Mouse (Mus musculus) hindbrain, embryonic 14.5 days (tissue): ENCODE measurements around the gene Ptprs. TPM values are rescaled to one million over a fixed set of nuclear protein-coding genes. Genes with fewer than 3 reads are reported as not detected.

Experiments
- ATAC-seq: fragments of 200-750 bp; cut with Nextera tagmentation; 2 replicates; pipeline ENCODE4 v1.8.0; 2017; ENCODE audit warnings: moderate number of reproducible peaks, mild to moderate bottlenecking, moderate TSS enrichment, moderate library complexity; ENCODE audit not compliant: low FRiP score
- DNase-seq: peaks from one replicate; pipeline ENCODE4 v3.0.0-alpha.2; 2015; ENCODE audit warnings: low spot score
- H3K27ac ChIP-seq: fragments of 300-500 bp; sonication (generic); 2 replicates; pipeline ENCODE4 v1.5.1; 2014; ENCODE audit warnings: mild to moderate bottlenecking, moderate library complexity
- H3K27me3 ChIP-seq: fragments of 300-500 bp; sonication (generic); 2 replicates; pipeline ENCODE4 v1.6.1; 2014; ENCODE audit warnings: mild to moderate bottlenecking, low read length, mixed read lengths; ENCODE audit not compliant: control insufficient read depth, insufficient read depth
- H3K36me3 ChIP-seq: fragments of 300-500 bp; sonication (generic); replicated peaks from 2 replicates; pipeline ENCODE4 v1.6.1; 2014; ENCODE audit not compliant: control insufficient read depth, insufficient read depth
- H3K4me1 ChIP-seq: fragments of 300-500 bp; sonication (generic); replicated peaks from 2 replicates; pipeline ENCODE4 v1.6.1; 2014; ENCODE audit warnings: antibody characterized with exemption, low read length, mixed read lengths; ENCODE audit not compliant: control insufficient read depth, insufficient read depth
- H3K4me2 ChIP-seq: fragments of 300-500 bp; sonication (generic); replicated peaks from 2 replicates; pipeline ENCODE4 v1.6.1; 2014; ENCODE audit warnings: mild to moderate bottlenecking, moderate library complexity
- H3K4me3 ChIP-seq: fragments of 300-500 bp; sonication (generic); replicated peaks from 2 replicates; pipeline ENCODE4 v1.5.1; 2014; ENCODE audit warnings: mild to moderate bottlenecking, low read length
- H3K9ac ChIP-seq: fragments of 300-500 bp; sonication (generic); 2 replicates; pipeline ENCODE4 v1.6.1; 2014
- H3K9me3 ChIP-seq: fragments of 300-500 bp; sonication (generic); 2 replicates; pipeline ENCODE4 v1.6.1; 2016; ENCODE audit warnings: low read length; ENCODE audit not compliant: control insufficient read depth
- WGBS: fragments of 180-500 bp; shearing (Covaris S2); extraction: QIAGEN DNeasy Blood & Tissue Kit; methylation state at CpG from one replicate; pipeline ENCODE4 v1.1.7; 2014; 5-methylcytosine and 5-hydroxymethylcytosine counted together
- polyA plus RNA-seq: library from polyadenylated mRNA; unstranded; fragments of >200 nt; fragmentation: Nextera tagmentation; extraction: Ambion mirVana; gene quantifications from 2 replicates; pipeline ENCODE4 v1.2.1, GENCODE M21; 2014

Gene Ptprs
- polyA plus RNA-seq, 1 experiment from 2014 or later = 276 TPM

GRCm38 (mm10) chr17:56447716-56448115 lies 28.6 kb downstream of the Ptprs start:
- no peak overlapping the region for H3K9ac ChIP-seq
- H3K36me3 ChIP-seq = peaks cover 90% of the 10 kb centered on the region
- H3K9me3 ChIP-seq = no peaks in the 10 kb centered on the region
- WGBS = 81% methylated on average over 2 of the region's 2 CpGs
- H3K27ac ChIP-seq = no peak overlapping the region
- H3K4me1 ChIP-seq = peaks cover 5% of the 10 kb centered on the region; the same call in 1 of the 2 replicates
- no peak overlapping the region for H3K4me2 ChIP-seq
- H3K27me3 ChIP-seq = no peaks in the 10 kb centered on the region
- DNase-seq (no peak), ATAC-seq (no peak)
- H3K4me3 ChIP-seq = no peak overlapping the region

- Histone ChIP-seq H3K27ac (peak overlapping the region; percentile 49; the same call in 1 of the 2 replicates), H3K9ac (no peak overlapping the region), H3K9me3 (no peaks in the 10 kb centered on the region), H3K36me3 (peaks cover 89% of the 10 kb centered on the region), H3K27me3 (no peaks in the 10 kb centered on the region), H3K4me3 (no peak overlapping the region), H3K4me1 (peaks cover 15% of the 10 kb centered on the region), H3K4me2 (no peak overlapping the region)
- WGBS = 36% methylated on average over 14 of the region's 14 CpGs
- DNase-seq = peak; percentile 72
- ATAC-seq = 0 out of 2 replicates have a peak, but pooled peaks have one; percentile 7
These were observed 30.9 kb downstream of the Ptprs start for GRCm38 (mm10) chr17:56445397-56445796.

GRCm38 (mm10) chr17:56444771-56445170 lies 31.5 kb downstream of the Ptprs start:
- Histone ChIP-seq H3K4me2 (no peak overlapping the region), H3K9me3 (no peaks in the 10 kb centered on the region), H3K27ac (no peak overlapping the region), H3K4me1 (peaks cover 21% of the 10 kb centered on the region), H3K9ac (no peak overlapping the region), H3K36me3 (peaks cover 84% of the 10 kb centered on the region), H3K4me3 (no peak overlapping the region), H3K27me3 (no peaks in the 10 kb centered on the region)
- no peak for ATAC-seq
- DNase-seq = no peak
- 90% methylated on average over 3 of the region's 3 CpGs for WGBS

- no peaks in the 10 kb centered on the region for H3K9me3 ChIP-seq
- 80% methylated on average over 5 of the region's 5 CpGs for WGBS
- no peak overlapping the region for H3K27ac ChIP-seq
- H3K4me2 ChIP-seq = no peak overlapping the region
- H3K9ac ChIP-seq = no peak overlapping the region
- H3K4me1 ChIP-seq = peaks cover 26% of the 10 kb centered on the region
- H3K4me3 ChIP-seq = no peak overlapping the region
- ATAC-seq = no peak
- peaks cover 76% of the 10 kb centered on the region for H3K36me3 ChIP-seq
- DNase-seq = no peak
- H3K27me3 ChIP-seq = no peaks in the 10 kb centered on the region
These were observed 32.9 kb downstream of the Ptprs start for GRCm38 (mm10) chr17:56443341-56443795.

- Histone ChIP-seq H3K36me3 (peaks cover 74% of the 10 kb centered on the region), H3K4me1 (peaks cover 26% of the 10 kb centered on the region), H3K4me3 (no peak overlapping the region), H3K27me3 (no peaks in the 10 kb centered on the region), H3K9ac (no peak overlapping the region), H3K4me2 (no peak overlapping the region), H3K27ac (no peak overlapping the region), H3K9me3 (no peaks in the 10 kb centered on the region)
- no peak for DNase-seq
- WGBS = 80% methylated on average over 6 of the region's 6 CpGs
- no peak for ATAC-seq
These were observed 34.0 kb downstream of the Ptprs start for GRCm38 (mm10) chr17:56442316-56442715.

GRCm38 (mm10) chr17:56439731-56440460 lies 36.4 kb downstream of the Ptprs start:
- Histone ChIP-seq H3K27ac (peak overlapping the region; percentile 63), H3K4me3 (no peak overlapping the region), H3K4me2 (no peak overlapping the region), H3K4me1 (peaks cover 21% of the 10 kb centered on the region), H3K9ac (0 out of 2 replicates have a peak overlapping the region, but pooled peaks have one; percentile 12), H3K27me3 (no peaks in the 10 kb centered on the region), H3K36me3 (peaks cover 80% of the 10 kb centered on the region), H3K9me3 (no peaks in the 10 kb centered on the region)
- WGBS = 41% methylated on average over 15 of the region's 15 CpGs
- DNase-seq = no peak
- ATAC-seq = peak; percentile 18; the same call in 1 of the 2 replicates

- DNase-seq (no peak), ATAC-seq (no peak)
- H3K9me3 ChIP-seq = no peaks in the 10 kb centered on the region
- WGBS = 87% methylated on average over 3 of the region's 3 CpGs
- H3K9ac ChIP-seq = no peak overlapping the region
- H3K27ac ChIP-seq = no peak overlapping the region
- no peaks in the 10 kb centered on the region for H3K4me1 ChIP-seq
- H3K4me3 ChIP-seq = no peak overlapping the region
- H3K4me2 ChIP-seq = no peak overlapping the region
- H3K36me3 ChIP-seq = peaks cover 91% of the 10 kb centered on the region
- no peaks in the 10 kb centered on the region for H3K27me3 ChIP-seq
These were observed 44.7 kb downstream of the Ptprs start for GRCm38 (mm10) chr17:56431582-56431981.

- WGBS = 81% methylated on average over 28 of the region's 28 CpGs
These were observed 48.4 kb downstream of the Ptprs start for GRCm38 (mm10) chr17:56427857-56428256.

GRCm38 (mm10) chr17:56425941-56426340 lies 50.3 kb downstream of the Ptprs start:
- H3K27ac ChIP-seq = no peak overlapping the region
- H3K36me3 ChIP-seq = peaks cover 82% of the 10 kb centered on the region
- H3K9me3 ChIP-seq = no peaks in the 10 kb centered on the region
- peaks cover 8% of the 10 kb centered on the region; the same call in 1 of the 2 replicates for H3K4me1 ChIP-seq
- H3K4me3 ChIP-seq = peak overlapping the region; percentile 20; the same call in 1 of the 2 replicates
- H3K27me3 ChIP-seq = no peaks in the 10 kb centered on the region
- peak overlapping the region; percentile 46 for H3K9ac ChIP-seq
- ATAC-seq = no peak
- 44% methylated on average over 3 of the region's 3 CpGs for WGBS
- DNase-seq = no peak
- H3K4me2 ChIP-seq = peak overlapping the region; percentile 54

More at GRCm38 (mm10) chr17:56427857-56428256, 48.4 kb downstream of the Ptprs start:
- peaks cover 8% of the 10 kb centered on the region; the same call in 1 of the 2 replicates for H3K4me1 ChIP-seq
- H3K9ac ChIP-seq = no peak overlapping the region
- no peaks in the 10 kb centered on the region for H3K9me3 ChIP-seq
- H3K27me3 ChIP-seq = no peaks in the 10 kb centered on the region
- peaks cover 83% of the 10 kb centered on the region for H3K36me3 ChIP-seq
- no peak overlapping the region for H3K4me3 ChIP-seq
- no peak overlapping the region for H3K4me2 ChIP-seq
- ATAC-seq (no peak), DNase-seq (no peak)
- no peak overlapping the region for H3K27ac ChIP-seq
